Mouse (Mus musculus): ENCODE results near the gene Clip2.

- TF ChIP-seq CTCF (IDR thresholded peaks at IDR 0.05; ENCODE audit: insufficient read depth, low read length) (no peak), POLR2A (IDR thresholded peaks at IDR 0.05; ENCODE audit: borderline replicate concordance, extremely low read depth, low read depth, low read length) (no peak)
These were observed 15.2 kb upstream of the Clip2 start for GRCm38 (mm10) chr5:134567445-134567844.
